Mouse (Mus musculus): ENCODE measurements at regions not wholly inside any gene's neighbourhood (a gene's known extent, or its start where the extent isn't known, plus 50 kb on each side); places are given as distances from the start of the nearest gene placed in this dataset.

DNA sequence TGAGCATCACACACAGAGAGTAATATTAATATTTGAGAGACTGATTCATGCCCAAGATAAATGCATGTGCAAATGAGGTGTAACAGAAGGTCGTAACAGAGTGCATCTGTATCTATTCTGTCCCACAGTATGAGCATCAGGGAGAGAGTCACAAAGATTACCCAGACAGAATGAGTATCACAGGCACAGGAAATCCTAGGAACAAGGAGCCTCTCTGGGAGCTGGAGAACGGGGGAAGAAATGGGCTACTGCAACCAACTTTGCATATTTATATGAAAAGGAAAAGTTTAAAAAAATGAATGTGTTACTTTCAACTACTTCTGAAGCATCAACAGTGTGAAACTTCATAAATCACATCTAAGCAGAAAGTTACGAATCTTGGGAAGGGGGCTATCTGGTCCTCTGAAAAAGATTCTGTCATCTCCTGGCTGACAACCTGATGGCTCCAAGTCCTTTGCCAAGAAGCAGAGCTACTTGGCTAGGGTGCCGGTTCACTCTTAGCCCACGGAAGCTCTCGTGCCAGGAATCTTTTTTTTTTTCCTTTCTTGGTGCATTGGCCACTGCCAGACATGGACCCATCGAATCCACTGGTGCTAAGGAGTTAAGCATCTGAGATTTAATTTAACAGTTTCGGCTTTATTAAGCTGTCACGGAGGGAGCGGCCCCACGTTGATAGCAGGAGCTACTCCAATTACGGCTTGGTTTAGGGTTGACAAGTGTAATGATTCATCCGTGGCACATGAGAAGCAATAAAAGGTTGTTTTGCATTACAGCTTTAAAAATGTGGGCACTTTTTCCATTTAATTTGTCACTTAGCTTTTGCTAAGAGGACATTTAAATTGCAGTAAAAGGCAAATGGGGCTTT, 277.6 kb upstream of the Smim15 start:
- DNase-seq (ENCODE audit: low spot score): no peak

DNA sequence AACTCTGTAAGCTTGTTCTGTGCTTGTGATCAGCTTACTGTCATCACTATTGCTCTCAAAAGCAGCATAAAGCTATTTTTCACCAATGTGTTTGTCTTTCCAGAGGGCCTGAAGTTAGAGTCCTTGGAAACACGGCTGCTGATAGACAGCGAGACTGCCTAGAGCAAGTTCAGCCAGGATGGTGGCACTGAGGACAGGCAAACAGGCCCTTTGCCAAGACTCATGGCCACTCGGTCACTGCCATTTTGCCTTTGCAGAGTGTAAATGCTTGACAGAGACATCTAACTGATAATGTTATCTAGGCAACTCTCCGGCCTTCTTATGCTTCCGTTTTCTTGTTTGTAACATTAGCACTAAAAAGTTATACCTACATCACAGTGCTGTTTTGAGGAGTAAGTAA, 280.3 kb upstream of the Smim15 start:
- DNase-seq (ENCODE audit: low spot score): no peak

DNA sequence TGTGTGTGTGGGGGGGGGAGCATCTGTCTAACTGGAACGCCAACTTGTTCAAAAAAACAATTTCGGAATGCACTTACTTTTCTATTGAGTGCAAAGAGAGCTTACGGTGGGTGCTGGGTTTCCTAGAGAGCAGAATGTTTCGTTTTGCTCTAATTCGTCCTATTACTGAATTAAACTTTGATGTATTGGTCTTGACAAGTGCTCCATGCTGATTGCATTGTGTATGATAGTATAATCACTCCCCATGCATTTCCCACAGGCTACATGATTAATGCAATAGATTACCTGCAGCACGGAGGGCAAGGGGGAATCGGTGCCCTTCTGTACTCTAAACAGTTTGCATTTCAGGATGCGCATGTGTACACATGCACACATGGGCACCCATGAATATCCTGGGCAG, 283.7 kb upstream of the Smim15 start:
- no peak for DNase-seq (ENCODE audit: low spot score)

DNA sequence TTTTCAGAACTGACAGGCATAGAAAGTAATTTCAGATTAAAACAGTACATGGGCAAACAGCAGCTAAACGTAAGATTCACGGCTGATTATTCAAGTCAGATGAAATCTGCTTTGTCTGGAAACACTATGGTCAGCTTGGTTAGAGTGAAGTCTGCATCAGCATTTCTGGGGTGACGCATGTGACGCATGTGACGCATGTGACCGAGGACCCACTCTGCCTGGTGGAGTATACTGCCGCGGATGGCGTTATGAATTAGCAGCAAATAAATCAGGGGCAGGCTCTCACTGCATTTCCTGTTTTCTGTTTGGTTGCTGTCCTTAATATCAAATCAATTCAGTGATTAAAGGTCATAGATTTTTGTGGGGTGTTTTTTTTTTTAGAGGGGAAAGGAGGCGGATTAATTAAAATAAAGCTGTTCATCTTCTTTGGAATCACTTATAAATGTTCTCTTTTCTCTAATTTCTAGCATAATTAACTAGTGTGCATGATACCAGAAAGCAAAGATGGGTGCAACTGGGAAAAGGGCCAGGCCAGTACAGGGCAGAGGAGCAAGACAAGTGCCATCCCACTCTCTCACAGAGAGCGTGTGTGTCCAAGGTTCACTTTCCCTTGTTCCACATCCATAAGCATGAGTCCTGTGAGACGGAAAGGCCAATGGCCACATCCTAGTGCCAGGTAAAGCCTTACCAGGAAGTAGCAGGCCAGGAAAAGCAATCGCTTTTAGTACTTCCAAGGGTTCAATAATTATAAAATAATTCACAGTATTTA, 285.7 kb upstream of the Smim15 start:
- no peak for DNase-seq (ENCODE audit: low spot score)

DNA sequence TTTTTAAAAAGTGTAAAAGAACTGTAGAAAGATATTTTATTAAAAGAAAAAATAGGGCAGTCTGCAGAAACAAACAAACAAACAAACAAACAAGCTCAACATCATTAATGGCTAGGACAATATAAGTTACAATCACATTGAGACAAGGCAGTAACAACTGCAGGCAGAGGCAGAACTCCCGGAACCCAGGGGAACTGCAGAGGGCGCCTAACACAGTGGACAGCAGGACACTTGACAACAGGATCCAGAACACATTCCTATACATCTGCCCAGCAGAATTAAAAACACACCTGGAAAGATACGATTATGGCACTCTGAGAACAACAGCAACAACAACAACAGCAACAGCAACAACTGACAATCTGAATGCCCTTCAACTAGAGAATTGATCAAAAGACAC, 291.5 kb upstream of the Smim15 start:
- no peak for DNase-seq (ENCODE audit: low spot score)

DNA sequence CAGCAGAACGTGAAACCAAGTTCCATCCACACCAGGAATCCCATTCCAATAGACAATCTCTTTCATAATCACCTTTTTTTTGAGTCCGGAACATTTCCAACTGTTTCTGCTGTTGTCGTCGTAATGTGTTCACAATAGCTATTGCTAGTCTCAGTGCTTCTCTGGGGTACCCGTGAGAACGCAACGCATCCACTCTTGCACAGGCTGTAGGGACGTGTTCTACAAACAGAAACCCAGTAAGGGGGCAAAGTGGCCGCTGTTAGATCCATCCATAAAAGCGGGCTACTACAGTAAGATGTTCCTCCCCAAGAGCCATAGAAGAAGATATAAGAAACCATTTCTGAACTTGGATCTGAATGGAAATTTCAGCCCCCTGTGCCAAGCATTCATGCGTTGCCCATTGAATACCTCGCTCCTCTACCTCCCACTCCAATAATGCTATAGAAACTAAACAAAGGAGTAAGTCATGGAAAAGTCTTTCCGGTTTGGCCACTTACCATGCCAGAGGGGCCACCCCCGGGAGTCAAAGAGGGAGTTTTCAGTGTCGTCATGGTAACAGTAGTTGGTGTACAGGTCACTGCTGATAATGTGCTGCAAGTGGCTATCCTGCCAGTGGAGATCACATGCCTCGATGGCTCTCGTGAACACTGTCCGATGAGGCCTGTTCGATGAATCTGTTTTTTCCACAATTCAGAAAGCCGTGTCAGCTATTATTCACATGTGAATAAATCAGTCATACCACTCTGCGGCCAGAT, 300.6 kb upstream of the Smim15 start:
- DNase-seq (ENCODE audit: low spot score): no peak

DNA sequence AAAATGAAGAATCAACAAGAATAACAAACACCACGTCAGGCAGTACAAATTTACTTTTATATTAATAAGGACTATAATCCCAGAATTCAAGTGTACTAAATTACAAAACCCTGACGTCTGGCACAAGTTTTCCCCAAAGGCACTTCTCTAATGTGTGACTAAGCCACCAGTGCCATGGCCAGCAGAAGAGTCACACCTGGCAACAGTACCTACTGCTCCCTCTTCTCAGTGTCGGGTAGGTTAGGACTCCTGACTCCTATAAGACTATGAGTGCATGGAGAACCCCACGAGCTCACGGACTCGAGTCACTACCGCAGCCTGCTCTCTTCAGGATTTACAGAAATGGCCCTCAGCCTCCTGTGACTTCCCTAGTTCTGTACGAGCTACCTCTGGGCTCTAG, 307.7 kb upstream of the Smim15 start:
- no peak for DNase-seq (ENCODE audit: low spot score)

DNA sequence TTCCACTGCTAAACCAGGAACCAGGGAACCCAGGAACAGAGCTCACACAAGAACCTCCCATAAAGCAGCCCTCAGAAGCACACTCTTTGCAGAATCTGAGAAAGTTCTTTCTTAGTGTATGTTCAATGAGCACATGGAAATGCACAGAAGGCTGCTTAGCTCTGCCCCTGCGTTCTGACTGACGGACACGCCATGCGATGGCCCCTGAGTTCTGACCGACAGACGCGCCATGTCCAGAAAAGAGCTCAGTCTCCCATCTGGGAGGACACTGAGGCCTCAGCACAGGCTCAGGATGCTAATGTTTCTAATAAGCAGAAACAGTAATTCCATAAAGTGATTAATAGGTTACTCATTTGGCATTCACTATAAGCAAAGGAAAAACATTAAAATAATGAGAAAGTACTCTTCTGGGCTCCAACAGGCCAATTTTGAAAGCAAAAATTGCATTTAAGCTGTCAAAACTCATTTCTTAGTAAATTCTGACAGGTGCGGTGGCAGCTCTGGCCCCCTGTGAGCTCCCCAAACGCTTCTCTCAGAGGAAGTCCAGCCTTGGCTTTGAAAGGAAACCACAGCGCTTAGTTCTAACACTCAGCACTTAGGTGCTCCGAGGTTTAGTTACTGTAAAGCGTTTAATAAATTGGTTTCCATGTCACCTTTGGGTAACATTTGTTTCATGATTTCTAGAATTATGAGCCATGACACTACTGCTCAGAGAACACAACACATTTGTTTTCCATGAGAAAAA, 309.9 kb upstream of the Smim15 start:
- DNase-seq (ENCODE audit: low spot score): no peak

DNA sequence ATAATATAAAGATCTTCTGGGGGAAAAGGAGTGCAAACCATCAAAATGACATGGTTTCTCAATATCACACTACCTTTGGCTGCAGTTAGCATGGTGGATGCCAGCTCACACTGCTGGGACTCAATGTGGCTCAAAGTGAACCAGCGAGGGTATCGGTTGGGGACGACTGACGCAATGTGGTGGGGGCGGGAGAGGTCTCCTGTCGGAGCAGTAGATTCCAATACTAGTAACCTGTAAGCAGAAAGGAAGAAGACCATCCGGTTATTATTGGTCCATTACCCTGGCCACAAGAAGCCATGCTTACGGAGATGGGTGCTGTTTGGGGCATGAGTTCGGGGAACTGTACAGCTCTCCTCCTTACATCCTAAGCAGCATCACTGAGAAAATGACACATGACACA, 313.3 kb upstream of the Smim15 start:
- DNase-seq (ENCODE audit: low spot score): no peak

DNA sequence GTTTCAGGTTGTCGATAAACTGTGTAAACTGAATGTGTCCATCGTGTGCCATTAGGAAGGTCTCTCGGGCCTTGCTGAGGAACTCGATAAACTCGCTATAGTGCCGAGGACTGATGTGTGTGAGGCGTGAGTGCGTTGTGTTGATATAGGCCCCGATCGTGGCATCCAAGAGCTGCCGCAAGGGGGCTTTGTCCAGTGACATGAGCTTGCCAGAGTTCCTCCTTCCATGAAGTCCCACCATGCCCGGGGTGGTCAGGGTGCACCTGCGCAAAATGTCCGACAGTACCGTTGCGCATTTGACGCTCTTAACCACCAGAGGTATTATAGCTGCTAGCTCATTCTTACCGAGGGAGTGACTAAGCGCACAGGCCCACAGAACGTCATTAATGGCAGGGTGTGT, 317.8 kb upstream of the Smim15 start:
- no peak for DNase-seq (ENCODE audit: low spot score)

DNA sequence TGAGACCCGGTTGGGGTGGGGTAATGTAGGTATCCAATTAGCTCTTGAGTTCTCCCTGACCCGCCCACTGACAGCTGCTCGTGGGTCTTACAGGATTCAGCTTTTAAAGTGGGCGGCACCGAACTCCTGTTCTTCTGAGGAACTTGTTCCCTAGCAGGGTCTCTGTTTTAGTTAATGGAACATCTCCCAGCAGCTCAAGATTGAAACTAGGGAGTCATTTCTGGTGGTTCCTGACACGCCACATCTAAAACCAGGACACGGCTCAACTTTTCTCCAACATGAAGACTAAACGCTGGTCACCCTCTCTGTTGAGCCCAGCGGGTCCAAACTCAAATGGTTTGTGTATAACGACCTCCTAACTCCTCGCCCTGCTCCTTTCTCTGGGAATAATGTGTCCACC, 322.3 kb upstream of the Smim15 start:
- no peak for DNase-seq (ENCODE audit: low spot score)

DNA sequence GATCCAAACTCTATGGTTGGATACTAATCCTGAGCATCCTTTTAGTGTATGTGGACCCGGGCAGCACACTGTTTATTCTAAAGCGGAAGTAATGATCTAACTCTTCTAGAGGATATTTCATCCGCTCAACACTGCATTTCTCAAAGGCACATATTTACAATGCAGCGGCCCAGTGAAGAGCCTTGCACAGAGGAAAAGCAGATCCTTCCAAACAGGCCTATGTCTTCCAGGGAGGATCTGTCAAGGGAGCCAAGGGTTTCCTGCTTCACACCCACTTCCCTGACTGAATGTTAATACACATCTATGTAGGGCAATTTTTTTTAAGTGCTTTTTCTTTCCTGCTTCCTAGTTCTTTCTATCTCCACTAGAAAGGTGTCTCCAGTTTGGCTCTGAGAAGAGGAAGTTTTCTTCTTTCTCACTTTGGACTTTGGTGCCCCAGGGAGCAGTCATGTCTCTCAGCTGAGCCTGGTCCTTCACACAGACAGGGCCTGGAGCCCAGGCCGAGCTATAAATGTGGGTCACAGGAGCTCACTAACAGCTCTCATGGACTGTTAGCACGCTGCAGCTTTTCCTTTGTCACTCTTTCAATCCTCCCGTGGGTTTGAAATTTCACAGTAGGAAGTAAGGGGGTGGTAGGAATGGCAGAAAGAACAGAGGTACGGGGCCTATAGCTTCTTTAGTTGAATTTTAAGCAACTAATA, 323.2 kb upstream of the Smim15 start:
- DNase-seq (ENCODE audit: low spot score): no peak

DNA sequence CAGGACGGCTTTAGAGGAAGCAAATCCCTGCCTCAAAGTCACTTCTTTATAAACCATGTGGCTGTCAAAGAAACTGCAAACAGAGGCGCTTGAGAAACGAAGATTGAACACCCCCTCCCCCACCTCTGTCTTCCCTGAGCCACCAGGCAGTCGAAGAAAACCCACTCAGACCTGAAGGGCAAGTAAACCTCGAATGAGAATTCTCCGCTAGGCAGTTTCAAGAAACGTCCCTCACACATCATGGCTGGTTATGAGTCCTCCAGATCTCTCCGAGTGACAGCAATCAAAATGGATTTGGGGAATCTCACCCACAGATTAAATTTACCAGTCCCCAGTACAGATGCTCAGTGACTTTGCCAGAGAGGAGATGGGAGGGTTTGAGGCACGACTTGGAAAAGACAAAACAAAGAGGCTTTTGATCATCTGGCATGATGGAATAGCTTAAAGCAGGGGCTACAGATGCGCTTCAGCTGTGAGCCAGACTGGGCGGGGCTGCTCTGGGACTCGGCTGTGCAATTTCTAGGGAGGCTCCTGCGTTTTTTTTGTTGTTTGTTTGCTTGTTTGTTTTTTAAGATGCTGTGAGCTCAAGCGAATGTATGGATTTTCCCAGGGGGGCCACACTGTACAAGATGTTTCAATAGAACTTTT, 325.1 kb upstream of the Smim15 start:
- no peak for DNase-seq (ENCODE audit: low spot score)

DNA sequence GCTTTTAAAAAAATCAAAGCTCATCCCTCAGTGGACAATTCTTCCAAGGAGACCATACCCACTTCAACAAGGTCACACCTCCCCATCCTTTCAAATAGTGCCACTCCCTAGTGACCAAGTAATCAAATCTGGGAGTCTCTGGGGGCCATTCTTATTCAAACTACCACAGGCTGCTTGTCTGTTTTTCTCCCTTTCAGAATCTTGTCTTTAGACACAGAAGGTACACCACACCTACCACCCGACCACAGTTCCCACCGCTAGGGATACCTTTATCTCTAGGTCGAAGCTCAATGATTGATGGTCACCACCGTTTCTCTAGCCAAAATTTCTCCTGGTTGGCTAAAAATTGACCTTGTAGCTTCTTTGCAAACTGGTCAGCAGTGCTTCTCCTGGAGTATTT, 328.6 kb upstream of the Smim15 start:
- no peak for DNase-seq (ENCODE audit: low spot score)

DNA sequence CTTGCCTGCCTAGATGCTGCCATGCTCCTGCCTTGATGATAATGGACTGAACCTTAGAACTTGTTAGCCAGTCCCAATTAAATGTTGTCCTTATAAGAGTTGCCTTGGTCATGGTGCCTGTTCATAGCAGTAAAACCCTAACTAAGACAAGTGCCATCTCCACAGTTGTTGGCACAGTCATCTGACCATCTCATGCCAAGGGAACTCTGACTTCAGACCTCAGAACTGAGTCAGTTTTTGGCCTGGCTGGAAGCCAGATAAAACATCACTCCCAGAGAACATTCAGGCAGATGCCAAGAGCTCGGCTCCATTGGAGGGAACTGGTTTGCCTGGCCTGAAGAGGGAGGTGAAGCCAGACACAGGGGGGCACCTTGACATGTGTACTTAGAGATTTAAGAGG, 330.2 kb upstream of the Smim15 start:
- DNase-seq (ENCODE audit: low spot score): no peak

DNA sequence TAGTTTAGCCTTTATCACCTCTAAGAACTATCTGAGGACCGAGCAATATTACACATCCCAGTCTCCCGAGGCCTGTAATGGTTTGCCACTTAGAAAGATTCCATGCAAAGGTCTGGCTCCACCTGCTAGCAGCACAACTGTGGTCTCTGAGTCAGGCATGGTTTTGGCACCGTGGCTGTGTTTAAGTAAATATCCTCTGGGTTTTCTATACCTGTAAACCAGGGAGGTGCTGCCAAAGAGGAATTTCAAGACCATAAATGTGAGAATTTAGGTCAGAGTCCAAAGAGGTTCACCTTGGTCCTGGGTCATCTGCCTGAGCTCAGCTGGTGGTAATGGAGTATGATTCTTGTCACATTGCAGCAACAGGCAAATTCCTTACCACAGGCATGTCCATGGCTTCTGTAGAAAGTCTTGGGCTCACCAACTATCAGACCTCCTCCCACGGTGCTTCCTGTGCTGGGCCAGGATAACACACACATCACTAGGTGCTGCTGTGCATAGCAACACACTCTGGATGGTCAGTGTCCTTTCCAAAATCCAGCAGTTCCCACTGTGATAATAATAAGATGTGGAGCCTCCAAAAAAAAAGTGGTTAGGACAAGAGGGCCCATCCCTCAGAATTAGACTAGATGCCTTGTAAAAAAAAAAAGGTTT, 332.8 kb upstream of the Smim15 start:
- DNase-seq (ENCODE audit: low spot score): no peak

DNA sequence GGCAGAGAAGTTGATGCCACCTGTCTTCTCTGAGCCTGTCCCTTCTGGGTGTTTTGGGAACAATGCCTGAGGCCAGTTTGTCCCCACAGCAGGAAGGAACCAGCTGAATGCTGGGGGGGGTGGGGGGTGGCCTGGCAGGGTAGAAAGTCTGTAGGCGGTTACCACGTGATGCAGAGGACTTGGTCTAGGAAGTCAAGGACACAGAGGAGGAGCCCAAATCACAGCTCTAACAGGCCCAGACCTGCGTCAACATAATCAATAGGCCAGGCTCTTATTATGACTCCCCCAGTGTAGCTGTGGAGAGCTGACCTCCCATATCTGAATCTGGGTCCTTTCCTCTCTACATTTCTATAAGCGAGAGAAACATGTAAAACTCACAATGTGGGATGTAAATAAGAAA, 333.9 kb upstream of the Smim15 start:
- no peak for DNase-seq (ENCODE audit: low spot score)

DNA sequence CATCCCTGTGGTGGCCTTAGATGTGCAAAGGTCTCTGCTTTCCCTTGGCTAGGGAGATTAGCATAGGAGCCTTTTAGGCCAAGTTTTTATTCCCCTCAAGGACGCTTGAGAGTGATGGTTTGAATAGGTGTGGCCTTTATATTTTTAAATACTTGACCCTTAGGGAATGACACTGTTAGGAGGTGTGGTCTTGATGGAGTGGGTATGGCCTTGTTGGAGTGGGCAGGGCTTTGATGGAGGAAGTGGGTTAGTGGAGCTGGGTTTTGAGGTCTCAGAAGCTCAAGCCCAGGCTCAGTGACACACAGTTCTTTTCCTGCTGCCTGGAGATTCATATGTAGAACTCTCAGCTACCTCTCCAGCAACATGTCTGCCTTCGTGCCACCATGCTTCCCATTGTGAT, 334.4 kb upstream of the Smim15 start:
- DNase-seq (ENCODE audit: low spot score): no peak

DNA sequence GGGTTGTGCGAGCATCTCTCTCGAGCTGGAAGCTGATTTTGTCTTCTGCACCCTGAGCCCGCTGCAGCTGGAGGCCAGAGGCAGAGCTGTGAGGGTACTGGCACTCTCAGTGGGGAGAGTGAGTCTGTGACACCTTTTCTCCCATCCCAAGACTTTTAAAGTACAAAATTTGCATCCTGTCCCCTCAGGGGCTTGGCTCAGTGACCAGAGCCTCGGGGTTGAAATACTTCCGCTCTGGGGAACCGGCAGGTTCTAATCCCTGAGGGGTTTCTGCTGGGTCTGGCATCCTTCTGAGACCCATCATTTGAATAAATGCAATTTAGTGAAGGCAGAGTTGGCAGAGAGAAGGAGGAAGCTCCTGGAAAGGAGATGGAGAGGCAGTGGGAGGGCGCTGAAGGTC, 340.5 kb upstream of the Smim15 start:
- no peak for DNase-seq (ENCODE audit: low spot score)
